Mouse (Mus musculus) CD4-positive, CD25-positive, alpha-beta regulatory T cell, adult 2 months (primary cell): ENCODE measurements around the gene Apoc2.
"Not testable (repeated sequence)": the region's sequence is repeated elsewhere in the genome, so short reads cannot be mapped to it uniquely, and the experiment has no call there.

Source experiments
- DNase-seq: peaks from one replicate; pipeline ENCODE4 v3.0.0-alpha.2; 2012; ENCODE audit warnings: low read depth, low spot score

The Apoc2 gene

DNA sequence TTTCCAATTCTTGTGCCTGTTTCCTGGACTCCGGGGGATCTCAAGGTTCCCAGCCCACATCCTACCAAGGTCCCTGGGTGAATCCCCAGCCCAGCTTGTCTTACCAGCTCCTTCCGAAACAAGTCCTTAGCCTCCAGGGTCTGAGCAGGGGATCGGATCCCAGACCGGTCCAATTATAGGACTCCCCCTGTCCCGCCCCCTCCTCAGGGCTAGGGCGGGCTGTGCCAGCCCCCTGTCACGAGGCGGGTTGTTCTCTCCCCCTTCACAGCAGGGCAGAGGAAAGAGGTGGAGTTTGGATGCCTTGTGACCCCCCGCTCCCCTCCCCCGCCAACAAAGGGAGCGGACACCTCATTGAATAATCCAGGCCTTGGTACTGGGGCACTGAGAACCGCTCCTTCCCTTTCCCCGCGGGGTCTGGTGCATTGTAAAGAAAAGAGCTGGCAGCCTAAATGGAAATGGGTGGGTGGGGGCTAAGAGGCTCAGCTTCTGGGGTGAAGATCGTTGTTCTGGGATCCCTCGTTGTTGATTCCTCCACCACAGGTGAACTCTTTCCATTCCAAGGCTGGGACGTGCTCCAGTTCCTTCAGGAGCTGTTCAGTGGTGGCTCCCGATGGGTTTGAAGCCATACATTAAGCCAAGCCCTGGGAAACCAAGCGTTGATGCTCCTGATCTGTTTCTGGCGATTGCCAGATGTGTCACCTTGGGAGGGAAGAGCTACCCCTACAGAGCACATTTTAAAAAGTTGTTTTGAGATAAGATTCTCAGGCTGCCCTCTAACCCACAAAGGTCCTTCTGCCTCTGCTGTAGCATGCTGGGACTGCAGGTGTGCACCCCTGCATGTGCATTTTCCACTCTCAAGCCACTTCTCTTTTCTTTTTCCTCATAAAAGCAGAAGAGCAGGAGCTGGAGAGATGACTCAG lies 21.4 kb upstream of the Apoc2 start, which contains the start of gene Apoe:
Gene Apoe (minus strand): TSS at position 282 of the 920 bp plus-strand sequence.
- peak; percentile 7 for DNase-seq

DNA sequence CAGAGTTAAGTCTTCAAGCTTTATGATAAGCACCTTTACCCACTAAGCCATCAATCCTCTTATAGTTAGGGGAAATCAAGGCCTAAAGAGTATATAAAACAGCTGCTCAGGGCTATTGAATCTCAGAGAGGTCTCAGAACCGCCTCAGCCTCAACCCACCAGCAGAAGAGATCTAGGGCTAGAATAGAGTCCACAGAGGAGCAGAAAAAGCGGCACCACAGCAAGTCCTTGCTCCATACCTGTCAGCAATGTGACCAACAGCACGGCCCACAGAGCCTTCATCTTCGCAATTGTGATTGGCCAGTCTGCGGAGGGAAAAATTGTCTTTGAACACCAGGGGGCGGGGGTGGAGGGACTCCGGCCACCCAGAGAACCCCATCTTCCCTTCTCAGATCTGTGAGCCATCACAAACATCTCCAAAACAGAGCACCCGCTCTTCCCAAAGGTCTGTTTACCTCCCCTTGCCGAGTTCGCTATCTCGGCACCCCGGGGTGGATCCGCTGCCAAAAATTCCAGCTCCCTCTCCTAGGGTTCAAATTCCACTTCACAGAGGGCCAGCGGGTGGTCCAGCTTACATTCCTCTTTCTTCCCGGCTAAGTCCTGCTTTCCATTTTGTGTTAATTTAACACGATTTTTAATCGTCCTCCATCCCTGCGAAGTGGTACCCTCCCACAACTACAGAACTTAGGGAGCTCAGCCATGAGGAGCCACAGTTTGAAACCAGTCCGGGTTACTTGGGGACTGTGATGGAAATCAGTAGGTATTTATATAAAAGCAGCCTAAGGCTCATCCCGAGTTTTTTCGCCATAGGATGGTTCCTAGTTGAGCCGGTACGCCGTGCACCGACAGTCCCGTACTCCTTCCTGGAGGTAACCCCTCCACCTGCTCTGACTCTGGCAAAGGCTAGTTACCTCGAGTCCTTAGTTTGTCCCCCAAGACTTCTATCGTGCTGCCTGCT lies 20.5 kb upstream of the Apoc2 start:
- no peak for DNase-seq

DNA sequence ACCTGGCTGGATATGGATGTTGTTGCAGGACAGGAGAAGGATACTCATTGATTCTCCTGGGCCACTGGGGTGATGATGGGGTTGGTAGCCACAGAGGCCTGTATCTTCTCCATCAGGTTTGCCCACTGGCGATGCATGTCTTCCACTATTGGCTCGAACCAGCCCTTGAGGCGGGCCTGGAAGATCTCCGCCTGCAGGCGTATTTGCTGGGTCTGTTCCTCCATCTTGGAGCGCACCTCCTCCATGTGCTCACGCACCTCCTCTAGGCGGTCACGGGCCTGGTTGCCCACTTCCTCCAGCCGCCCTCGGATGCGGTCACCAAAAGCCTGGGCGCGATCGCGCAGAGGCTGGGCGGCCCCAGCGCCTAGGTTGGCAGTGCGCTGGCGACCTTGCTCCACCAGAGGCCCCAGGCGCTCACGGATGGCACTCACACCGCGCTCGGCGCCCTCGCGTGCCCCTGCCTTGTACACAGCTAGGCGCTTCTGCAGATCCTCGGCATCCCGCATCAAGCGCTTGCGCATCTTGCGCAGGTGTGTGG lies 18.7 kb upstream of the Apoc2 start:
- no peak for DNase-seq

DNA sequence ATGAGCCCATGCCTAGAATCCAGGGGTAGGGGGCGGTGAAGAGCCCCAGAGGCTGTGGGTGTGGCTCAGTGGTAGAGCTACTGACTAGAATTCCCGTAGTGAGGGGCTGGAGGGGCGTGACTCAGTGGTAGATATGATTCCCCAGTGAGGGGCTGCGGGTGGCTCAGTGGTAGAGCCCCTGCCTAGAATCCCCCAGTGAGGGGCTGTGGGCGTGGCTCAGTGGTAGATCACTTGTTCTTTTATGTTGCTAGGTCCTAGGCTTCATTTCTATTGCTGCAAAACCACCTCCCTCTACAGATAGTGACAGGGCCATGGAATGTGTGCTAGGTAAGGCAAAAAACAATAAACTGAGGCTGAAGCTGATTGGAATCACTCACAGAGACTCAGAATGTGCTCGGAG lies 18.1 kb upstream of the Apoc2 start:
- no peak for DNase-seq

DNA sequence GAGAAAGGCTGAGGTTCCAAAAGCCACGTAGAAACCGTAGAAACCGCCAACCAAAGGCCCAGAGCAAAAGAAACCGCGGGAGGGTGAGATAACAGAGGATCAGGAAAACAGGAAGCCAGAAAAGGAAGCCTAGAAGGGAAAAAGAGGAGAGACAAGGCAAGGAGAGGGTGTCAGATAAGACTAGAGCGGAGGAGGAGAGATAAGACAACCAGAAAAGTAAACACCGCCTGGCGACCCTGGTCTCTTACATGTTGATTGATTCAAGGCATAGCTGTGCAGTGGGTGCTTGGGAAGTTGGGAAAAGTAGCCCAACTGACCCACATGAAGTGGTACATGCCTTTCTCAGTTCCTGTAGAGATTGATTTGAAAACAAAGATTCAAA lies 17.5 kb upstream of the Apoc2 start:
- DNase-seq = no peak

DNA sequence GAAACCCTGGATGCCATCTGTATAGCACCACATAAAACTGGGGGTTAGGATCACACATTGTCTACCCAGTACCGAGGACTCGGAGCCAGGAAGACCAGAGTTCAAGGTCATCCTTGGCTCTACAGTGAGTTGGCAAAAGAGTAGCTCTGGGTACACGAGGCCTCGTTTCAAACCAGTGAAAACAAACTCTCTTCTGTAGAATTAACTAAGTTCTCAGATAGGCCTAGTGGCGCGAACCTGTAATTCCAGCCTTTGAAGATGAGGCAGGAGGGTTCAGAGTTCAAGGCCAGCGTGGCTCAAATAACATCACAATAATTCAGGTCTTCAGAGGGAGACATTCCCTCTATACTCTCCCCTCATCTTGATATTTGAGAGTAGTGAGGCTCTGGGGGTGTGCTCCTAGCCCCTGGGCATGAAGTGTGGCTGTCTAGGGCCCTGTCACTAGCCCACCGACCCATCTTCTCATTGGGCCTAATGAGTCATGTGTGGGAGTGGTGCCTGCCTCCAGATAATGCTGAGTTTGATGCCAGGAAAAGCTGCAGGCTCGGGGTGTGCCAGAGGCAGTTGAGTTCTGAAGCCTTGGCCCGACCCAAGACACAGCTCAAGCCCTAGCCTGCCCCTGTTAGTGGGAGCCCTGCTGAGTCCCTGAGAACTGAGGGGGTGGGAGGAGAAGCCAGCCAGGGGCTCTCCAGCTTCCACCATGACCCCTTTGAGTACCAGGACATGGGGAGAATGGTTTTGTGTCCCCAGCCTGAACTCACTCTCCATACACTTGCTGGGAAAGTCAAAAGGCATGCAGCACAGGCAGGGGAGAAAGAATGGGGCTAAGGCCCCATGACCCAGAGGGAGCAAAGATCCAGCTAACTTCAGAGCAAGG lies 16.8 kb upstream of the Apoc2 start:
- DNase-seq = no peak

DNA sequence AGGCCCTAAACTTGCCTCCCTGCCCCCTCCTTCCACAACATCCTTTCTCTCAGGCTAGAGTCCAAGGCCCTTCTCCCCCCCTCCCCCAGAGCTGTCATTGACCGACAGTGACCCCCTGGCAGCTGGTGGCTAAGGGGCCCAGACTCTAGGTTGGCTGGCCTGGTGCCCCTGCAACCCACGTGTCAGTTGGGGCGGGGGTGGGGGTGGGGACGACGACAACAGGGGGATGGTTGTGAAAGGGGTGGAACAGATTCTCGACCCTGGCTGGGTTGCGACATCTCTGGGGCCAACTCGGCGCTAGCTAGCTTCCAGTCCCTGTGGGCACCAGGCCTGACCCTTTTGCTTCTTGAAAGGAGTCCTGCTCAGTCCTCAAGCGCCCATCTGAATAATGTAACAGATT lies 15.7 kb upstream of the Apoc2 start:
- no peak for DNase-seq

DNA sequence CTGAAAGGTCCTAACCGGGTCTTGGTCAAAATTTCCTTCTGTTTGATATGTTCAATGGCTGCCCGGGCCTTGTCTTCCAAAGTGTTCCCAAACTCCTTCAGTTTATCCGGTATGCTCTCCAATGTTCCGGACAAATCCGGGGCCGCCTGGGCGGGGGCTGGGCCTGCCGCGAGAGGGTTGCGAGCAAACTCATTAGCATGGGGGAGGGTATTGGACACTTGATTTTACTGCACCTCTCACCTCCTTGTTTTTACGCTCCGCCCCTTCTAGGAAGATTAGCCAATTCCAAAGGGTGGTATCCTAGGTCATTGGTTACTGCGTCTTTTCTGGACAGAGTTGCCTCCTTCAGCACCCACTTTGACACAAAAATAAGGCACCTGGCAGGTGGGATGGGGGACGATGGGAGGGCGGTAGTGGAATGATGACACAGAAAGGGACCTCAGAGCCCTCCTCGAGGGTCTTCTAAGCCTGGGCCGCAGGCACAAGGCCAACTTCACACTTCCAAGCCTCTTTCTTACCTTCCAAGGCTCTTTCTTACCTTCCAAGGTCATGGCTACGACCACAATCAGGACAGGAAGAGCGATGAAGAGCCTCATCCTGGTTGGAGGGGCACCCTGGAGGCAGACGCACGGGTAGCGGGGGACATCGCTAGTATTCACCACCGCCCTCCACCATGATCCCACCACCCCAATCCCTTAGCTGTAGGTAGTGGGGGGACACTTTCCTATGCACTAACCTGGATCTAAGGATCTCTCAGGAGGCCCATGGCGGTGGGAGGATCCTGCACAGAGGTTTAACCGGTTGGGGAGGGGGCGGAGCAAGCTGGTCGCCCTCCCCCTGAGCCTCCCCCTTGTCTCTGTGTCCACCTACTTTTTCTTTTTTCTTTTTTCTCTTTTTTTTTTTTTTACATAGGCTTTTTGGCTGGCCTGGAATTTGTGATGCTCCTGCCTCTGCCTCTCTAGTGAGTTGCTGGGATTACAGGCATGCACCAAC lies 14.4 kb upstream of the Apoc2 start, which contains the start of gene Apoc1:
Gene Apoc1 (minus strand): TSS at position 788 of the 993 bp plus-strand sequence.
- no peak for DNase-seq

DNA sequence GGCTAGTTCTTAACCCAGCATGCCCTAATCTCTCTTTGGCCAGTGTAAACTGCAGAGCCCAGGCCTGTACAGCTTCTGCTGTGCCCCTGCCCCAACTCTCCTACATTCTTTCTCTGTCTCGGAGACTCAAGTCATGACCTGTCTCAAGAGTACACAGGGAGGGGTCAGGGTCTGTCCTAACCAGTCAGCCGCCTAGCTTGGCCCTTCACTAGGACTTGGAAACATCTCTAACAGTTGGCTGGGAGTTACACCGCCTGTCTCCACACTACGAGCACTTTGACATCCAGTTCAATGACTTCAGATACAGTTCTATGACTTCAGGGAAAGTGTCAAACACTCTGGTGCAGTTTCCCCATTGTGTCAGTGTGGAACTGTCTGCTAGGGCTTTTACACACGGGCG lies 13.7 kb upstream of the Apoc2 start:
- no peak for DNase-seq

DNA sequence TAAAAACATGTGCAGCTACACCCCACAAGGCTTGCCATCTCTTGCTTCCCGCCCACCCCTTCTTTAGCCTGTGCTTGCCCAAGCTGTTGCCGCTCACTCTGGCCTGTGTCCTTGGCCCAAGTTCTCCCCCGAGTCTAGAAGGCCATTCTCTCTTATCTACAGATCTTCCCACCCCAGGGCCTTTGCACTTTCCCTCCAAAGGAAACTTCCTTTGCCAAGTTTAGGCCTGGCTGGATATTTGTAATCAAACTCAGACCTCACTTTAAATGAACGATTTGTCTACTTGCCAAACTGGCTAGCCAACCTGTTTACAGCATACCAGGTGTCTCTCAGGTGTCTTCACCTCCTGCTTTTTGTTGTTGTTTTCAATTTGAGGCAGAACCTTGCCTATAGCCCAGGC lies 13.1 kb upstream of the Apoc2 start:
- no peak for DNase-seq

DNA sequence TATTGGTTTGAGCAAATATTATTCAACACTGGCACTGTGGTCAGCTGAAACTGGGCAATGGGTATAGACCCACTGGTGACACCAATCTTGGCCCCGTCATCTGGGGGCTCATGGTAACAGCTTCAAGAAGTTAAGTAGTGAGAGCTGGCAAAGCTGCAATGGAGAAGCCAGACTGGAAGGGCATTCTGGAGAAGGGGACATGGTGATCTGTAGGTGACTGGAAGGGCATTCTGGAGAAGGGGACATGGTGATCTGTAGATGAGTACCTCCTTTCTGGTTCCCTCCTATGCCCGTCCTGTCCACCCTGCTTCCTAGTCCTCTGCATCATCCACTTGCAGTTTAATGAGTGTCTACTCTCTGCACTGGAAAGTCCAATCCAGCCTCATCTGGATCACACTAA lies 10.9 kb upstream of the Apoc2 start:
- DNase-seq = no peak

DNA sequence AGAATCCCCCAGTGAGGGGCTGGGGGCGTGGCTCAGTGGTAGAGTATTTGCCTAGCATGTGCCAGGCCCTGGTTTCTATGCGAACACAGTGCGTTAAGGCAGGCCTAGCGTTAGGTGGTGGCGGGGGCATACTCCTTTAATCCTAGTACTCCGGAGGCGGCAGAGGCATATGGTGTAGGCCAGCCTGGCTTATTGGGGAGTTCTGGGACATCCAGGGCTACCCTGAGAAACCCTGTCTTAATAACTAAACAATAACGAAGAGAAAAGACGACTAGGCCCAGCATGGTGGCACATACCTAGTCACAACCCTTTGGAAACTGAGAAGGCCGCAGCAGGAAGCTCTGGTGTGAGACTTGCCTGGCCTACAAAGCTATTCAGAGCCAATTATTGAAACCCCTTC lies 10.4 kb upstream of the Apoc2 start:
- DNase-seq = no peak

DNA sequence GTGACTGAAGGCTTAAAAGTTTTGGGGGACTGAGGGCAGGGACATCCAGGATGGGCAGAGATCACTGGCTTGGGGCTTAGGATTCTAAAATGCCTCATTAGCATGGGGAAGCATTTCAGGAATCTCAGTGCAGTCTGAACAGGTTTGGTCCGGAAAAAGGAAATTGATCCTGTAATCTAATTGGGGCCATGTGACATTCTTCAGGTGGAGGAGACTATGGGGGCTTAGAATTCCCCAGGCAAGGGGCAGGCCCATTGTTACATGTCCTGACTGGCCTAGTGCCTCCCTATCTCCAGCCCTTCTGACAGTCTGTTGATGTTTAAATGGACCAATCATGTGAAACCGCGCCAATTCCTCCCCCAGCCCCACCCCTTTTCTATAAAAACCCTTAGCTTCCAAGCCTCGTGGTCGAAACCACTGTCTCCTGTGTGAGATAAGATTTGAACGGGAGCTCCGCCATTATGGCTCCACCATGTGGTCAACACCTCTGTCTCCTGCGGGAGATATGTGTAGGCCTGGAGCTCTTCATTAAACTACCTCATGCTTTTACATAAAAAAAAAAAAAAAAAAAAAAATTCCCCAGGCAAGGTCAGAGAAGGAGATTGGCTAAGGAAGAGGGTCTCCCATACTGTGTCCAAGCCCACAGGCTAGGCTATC lies 9.3 kb upstream of the Apoc2 start:
- not testable (repeated sequence) for DNase-seq

DNA sequence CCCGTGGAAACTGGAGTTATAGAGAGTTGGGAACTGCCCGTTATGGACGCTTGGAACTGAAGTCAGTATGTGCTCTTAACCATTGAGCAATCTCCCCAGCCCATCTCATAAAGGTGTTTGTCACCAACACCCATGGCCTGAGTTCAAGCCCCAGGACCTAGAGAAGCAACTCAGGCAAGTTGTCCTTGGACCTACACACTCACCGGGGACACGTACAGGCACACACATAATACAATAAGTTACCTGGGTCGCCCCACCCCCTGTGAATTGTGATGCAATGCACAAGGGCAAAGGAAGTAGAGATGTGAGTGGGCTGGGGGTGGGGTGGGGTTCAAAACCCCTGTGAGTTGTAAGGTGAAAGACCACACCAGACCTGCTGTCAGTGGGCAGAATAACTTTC lies 8.8 kb upstream of the Apoc2 start:
- DNase-seq = no peak

DNA sequence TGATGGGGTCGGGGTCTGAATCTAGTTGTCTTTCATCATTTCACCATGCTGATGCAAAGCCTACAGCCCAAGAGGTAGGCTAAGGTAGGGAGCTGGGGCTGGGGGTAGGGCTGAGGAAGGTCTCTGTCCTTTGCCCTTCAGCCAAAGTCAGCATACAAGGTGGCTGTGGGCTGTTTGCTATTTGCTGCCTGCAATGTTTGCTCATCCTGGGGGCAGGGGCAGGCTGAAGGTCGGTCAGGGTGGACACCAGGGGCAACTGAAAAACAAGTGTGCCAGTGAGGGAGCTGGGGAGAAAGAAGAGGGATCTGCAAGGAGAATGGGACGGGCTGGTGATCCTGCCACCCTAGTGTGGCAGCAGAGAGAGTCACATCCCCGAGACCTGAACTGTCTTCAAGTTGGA lies 7.6 kb upstream of the Apoc2 start:
- no peak for DNase-seq

DNA sequence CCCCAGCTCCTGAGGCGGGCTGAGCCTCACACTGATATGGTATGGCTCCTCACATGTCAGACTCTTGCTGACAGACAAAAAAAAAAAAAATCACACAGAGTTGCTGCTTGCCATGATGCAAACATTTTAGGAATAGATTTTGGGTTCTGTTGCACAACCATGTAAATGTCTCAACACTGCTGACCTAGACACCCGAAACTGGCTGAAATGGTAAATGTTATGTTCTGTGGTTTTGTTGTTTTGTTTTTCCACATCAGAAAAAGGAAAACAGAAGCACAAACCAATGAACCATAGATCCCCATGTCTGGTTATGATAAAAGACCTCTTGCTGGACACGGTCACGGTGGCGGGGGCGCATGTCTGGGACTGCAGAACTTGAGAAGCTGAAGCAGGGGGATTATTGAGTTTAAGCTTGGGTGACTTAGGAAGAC lies 6.0 kb upstream of the Apoc2 start:
- no peak for DNase-seq

DNA sequence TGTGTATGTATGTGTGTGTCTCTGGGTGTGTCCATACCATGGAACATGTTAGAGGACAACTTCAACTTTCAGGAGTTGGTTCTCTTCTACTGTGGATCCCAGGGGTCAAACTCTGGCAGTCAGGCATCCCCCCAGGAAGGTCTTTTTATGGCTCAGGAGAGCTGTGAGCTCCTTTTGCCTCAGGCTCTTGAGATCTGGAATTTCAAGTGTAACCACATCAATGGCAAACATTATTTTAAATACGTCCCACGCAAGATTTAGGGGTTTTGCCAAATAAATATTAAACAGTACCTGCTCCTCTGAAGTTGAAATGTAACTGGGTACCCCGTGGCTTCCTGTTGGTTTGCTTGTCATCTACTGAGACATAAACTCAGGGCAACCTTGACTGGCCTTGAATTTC lies 5.2 kb upstream of the Apoc2 start:
- DNase-seq = no peak

DNA sequence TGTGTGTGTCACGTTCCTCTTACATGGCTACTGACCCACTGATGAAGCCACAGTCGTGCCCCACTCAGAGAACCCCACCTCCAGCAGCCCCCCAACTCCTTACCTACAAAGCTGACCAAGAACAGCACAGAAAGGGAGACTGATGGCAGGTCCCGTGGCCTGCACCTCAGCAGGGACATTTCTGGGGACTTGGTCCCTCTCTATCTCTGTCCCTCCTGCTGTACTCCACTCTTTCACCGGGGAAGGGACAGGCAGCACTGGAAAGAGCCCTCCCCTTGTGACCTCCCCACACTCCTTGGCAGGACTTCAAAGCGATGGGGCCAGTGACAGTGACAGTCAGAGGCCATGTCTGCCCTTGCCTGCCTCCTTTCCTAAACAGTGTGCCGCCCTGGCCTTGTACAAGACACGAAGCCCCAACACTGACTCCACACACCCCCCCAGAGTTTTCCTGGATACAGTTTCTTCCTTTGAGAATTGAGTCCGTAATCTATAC lies 3.5 kb upstream of the Apoc2 start, which contains the start of the genes Gm44805 and Apoc4:
Gene Gm44805 (minus strand): TSS at position 222 of the 493 bp plus-strand sequence.
Gene Apoc4 (minus strand): TSS at position 278 of the 493 bp plus-strand sequence.
- no peak for DNase-seq

DNA sequence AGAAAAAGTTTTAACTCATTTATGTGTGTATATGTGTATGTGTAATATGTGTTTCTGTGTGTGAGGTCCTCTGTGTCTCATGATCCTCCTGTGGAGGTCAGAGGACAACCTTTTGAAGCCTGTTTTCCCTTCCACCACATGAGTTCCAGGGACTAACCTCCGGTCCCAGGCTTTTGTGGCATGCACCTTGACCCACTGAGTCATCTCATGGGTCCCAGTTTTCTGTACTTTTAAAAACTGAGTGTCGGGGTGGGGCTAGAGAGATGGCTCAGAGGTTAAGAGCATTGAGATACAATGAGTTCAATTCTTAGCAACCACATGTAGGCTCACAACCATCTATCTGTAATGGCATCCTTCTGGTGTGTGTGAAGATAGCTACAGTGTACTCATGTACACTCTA lies 3.0 kb upstream of the Apoc2 start:
- no peak for DNase-seq
